Mouse (Mus musculus) kidney, adult 8-10 months (tissue): Measurements from ENCODE around the gene Gm40193.
A peak's percentile ranks its signal among the peaks of the same experiment; 100 is the strongest.

ENCODE experiments used
- DNase-seq, 2 experiments: peaks; one replicate each; pipeline ENCODE4 v3.0.0; 2022

Gm40193 gene

GRCm38 (mm10) chr11:70502018-70502417 lies 30.7 kb downstream of the Gm40193 start:
- no peak for DNase-seq

GRCm38 (mm10) chr11:70500476-70500812 lies 32.3 kb downstream of the Gm40193 start:
- DNase-seq, result no peak

DNA sequence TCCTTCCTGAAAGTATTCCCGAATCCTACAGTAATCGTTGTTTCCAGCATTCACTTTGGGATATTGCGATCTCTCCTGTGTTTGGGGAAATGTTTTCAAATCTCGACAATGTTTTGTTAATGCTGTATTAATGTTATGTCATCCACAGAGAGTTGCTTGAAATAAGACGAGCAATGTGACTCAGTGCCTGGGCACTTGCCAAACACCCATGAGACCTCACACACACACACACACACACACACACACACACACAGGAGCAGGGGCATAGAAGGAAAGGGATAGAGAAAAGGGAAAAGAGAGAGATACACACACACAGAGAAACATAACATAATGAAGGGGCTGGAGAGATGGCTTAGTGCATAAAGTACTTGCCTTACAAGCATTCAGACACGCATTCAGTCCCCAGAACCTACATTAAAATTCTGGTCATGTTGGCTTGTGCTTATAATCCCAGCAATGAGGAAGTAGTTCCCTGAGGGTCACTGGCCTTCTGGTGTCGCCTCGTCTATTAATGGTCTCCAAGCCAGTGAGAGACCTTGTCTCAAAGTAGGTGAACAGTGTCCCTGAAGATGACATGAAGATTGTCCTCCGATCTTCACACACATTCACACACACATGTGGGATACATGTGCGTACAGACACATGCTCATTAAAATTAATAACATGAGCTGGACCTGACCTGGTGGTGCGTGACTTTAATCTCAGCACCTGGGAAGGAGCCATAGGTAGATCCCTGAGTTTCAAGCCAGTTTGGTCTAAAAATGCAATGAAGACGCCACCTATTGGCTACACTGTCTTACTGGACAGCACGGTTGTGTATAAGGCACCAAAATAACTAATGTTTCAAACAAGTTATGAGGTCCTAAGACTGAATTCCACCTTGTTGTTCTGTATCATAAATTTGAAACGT lies 32.9 kb downstream of the Gm40193 start:
- DNase-seq, result peak; percentile 46 to 62

- no peak for DNase-seq
Measured at GRCm38 (mm10) chr11:70489684-70490083, 43.1 kb downstream of the Gm40193 start.

DNA sequence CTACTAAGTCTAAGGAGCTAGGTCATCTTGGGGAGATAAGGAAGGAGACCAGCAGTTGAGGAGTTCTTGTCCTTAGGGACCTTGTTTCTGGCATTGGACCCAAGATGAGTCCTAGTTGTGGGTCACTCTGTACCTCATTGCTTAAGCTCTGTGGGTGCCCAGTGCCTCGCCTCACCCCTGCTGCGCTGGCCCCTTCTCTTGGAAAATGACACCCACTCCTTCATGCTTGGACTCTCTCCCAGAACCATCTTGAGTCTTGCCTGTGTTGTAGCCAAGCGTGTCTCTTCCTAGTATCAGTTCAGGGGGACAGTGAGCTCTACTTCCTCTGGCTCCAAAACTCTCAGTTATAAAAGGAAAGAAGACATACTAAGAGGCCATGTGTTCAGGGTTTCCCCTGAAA lies 43.6 kb downstream of the Gm40193 start:
- no peak for DNase-seq

DNA sequence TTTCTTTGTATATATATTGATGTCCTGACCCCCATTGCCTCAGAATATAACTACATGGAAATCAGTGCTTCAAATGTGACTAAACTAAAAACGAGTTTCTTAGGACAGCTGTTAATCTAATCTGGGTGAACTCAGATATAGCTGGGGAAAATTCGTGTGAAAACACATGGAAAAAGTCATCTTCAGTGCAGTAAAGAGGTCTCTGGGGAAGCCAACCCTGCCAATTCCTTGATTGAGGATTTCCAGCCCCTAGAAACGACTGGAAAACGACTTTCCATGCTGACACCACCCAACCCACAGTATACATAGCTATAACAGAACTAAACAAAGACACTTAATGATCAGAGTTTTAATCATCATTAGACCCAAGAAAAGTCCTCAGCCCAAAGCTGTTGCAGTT lies 44.9 kb downstream of the Gm40193 start:
- DNase-seq, result no peak

GRCm38 (mm10) chr11:70485498-70485897 lies 47.2 kb downstream of the Gm40193 start:
- DNase-seq, result no peak
